Mouse (Mus musculus) kidney, postnatal 36 days (tissue): Measurements from ENCODE around the gene E130218I03Rik.
"Not testable (repeated sequence)": the region's sequence is repeated elsewhere in the genome, so short reads cannot be mapped to it uniquely, and the experiment has no call there.

Experiments used
- DNase-seq, 2 experiments: peaks; one replicate each; pipeline ENCODE4 v3.0.0; 2021 to 2022; ENCODE audit warnings: mixed read lengths in 2 of 2

E130218I03Rik gene

DNA sequence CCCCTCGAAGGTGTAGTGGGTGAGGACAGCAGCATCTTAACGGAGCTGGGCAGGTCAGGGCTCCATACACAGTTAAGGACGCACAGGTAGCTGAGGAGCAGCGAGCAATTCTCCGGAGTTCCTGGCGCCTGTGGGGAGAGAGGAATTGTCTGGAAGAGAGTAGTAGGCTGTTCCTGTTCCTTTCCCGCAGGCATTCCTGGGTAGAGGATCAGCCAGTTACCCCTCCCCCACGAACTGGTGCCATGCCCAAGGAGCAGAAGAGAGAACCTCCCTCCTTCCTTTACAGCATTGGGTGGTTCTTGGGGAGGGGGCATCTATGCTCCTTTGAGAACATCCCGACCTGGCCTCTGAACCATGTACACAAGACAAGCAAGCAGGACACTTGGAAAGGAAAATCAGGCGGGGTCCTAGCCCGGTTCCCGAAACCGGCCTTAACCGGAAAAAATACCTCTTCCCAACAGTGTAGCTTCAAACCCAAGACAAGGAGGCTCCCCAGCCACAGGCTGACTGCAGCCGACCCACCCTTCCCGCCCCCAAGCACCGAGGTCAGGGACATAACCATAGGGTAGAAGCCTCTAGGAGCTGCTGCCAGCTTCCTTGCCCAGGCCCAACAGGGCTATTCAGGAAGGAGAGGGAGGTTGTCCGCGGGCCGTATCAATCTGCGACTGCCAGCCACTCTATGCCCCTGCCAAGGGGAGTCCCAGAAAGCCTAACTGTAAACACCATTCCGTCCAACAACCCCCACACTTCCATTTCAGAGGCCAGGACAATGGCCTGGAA lies 8.9 kb downstream of the E130218I03Rik start:
- peak; percentile 42 to 59 for DNase-seq

DNA sequence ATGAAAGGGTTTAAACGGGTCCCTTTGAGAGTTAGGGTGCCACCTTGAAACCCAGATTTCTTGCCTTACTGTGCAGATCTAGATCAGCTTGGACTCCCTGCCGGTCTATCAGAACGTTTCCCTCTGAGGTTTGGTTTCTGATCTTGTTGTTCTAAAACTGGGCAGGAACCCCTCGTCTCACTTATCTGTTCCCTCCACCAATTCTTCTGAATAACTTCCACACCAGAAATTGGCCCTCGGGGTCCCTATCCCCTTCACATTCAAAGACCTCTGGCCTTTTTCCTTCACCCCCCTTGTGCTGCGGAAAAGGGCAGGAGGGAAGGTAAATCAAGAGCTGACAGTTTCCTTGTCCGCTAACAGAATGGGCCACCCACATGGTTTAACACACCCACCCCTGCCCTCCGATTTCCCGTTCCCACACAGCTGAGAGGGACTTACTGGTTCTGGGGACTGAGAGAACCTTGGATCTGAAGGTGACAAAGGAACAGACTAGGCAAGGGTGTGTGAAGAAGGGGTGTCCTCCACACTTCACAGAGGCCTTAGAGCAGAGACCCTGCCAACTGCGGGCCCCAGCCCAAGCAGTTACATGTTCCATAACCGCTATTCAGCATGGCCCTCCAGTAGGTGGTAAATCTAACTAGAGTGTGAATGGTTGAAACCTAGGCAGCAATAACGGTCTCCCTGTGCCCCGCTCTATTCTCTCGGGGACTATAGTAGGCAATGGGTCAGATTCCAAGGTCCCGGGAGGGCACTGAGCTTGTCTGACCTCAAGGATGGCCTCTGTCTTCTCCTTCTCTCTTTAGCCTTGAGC lies 9.7 kb downstream of the E130218I03Rik start:
- DNase-seq: peak; percentile 59 to 62

DNA sequence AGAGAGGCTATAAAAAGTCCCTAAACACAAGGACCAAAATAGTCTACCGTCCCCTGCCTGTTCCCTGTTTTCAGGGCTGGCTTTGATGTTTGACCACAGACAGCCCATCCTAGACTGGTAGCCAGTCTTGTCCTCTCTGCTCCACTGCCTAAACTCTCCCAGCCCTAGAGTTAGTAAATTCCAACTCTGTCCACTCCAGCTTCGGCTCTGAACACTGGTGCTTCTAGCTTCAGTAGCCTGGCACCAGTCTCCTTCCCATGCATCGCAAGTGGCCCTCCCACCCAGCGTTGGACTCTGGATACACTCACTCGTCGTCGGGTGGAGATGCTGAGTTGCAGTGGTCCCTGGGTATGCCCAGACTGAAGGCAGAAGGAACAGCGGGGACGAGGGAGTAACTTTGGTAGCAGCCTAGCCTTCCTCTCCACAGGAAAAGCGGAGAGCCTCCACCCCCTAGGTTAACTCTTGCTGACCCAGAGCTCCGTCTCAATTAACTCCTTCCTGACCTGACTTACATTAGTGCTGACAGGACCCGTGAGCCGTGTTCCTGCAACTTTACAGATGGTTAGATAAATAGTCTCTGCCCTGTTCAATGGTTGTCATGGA lies 10.4 kb downstream of the E130218I03Rik start, which contains the start of gene Grrp1:
Gene Grrp1, minus strand, starts transcription at position 385 of the 603 bp plus-strand sequence.
- peak; percentile 56 to 59 for DNase-seq

DNA sequence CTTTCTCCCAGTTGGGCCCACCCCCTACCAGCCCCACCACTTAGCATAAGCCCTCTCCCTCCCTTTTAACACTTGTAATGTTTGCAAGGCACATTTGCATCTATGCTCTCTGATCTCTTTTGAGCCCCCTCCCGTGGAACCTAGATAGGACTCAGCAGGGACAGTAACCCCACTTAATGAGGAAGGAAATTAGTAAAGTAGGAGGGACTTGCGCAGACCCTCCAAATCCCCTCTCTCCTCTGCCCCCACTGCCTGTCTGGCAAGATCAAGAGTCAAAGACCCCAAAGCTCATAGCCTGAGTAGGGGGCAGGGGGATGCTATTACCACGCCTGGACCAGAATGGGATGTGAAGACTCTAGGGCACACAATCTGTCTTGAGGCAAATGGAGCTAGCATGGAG lies 11.4 kb downstream of the E130218I03Rik start:
- no peak for DNase-seq

DNA sequence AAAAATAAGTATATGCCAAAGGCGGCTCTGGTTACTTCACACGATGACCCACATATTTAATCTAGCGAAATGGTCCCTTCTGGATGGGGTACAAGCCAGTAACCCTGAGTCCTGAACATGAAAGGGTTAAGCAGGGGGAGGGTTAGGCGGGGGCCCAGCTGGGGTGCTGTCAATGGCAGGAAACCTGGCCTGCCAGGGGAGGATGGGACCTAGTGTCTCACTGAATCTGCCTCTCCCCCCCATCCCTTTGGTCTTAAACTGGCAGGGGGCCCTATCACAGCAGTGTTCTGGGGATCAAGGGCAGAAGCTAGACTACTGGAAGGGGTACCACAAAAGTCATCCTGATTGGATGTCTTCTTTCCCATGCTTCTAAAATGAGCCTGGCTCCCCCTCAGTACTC lies 12.4 kb downstream of the E130218I03Rik start:
- peak; percentile 46 to 60 for DNase-seq

DNA sequence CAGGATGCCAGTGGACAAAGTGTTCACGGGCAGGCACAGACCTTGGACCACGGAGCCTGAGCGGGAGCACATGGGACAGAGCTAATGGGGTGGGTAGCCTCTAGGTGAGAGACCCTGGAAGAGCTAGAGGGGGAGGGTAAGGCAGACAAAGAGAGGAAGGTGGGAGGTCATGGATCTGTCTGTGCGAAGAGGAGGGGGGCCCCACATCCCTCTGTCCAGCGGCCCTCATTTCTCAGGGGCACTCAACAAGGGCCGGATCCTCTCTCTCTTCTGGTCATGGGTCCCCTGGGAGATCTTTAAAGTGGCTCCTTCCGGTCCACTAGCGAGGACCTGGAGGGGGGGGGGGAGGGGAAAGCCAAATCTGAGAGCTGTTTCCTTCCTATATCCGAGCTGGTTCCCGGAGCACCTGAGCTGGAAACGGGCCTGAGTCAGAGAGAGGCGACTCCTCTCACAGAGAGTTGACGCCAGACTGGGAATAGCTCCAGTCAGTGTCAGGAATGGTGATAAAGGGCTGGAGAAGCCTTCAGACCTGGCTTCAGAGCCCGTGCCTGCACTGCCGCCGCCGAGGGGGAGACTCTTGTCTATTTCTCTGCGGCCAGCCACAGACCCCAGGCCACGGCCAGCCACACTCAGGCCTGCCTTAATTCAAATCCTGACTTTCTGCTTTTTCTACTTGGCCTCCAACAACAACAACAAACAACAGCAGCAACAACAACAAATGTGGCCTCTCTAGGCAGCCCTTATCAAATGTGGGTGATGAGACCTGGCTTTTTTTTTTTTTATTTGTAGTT lies 13.1 kb downstream of the E130218I03Rik start:
- DNase-seq: peak; percentile 70 to 74

DNA sequence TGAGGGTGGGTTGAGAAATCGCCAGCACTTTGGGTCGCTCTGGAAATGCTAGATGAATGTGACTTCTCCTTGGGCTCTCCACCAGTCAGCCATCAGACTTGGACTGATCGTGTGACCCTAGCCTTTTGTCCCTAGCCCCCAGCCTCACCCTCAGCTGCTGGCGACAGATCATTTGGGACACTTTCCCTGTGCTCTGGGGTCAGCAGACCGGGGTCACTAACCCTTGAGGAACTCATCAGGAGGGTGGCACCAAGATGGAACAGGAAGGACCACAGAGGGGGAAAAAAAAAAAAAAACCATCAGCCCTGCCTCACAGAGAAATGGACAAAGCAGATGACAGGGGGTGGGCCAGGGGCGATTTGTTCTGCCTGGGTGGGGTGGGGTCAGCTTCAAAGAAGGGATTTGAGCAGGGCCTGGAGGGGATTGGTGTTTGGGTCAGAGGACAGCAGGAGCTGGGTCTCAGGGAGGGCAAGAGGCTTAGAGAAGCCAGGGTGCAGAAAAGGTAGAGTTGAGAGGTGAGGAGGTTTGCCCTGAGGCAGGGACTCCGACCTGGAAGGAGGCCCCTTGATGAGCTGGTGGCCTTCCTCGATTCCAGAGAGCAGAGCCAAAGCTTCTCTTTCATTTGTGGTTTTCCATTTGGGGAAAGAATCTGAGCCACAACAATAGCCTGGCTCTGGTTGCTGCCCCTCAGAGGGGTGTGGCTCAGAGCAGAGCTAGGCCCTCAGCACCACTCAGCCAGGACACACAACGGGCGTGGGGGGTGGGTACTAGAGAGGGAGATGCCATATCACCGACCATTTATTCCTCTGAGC lies 13.9 kb downstream of the E130218I03Rik start:
- peak in 1 of 2 experiments; percentile 33 for DNase-seq

DNA sequence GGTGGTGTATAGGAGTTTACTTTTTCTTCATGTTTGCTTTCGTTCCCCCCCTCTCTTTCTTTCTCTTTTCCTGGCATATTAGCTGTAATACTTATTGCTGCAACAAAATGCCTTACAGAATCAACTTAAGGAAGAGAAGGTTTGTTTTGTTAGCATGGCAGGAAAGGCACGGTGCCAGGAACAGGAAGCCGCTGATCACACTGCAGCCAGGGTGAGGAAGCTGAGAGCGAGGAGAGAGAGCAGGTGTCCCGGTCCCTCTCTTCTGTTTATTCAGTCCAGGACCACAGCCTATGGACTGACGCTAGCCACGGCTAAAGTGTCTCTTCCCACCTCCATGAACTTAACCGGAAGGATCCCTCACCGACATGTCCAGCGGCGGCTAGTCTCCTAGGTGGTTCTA lies 14.9 kb downstream of the E130218I03Rik start:
- DNase-seq: peak in 1 of 2 experiments; percentile 53

DNA sequence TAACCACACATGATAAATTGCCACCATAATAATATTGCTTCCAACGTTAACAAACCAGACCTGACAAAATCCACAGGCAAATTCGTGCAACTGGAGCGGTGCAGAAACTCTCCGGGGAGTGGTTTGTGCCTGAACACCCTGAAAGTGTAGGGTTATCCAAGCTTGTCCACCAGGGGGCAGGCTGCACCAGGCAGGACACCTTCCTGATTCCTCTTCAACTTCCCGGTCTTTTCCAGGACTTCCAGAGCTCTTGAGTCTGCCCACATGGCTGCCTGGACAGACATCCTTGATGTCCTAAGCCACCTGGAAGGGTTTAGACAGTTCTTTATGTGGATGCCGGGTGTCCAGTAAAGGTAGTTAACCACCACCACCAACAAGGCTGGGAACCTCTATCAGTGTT lies 19.7 kb downstream of the E130218I03Rik start:
- DNase-seq: peak; percentile 75 to 92

DNA sequence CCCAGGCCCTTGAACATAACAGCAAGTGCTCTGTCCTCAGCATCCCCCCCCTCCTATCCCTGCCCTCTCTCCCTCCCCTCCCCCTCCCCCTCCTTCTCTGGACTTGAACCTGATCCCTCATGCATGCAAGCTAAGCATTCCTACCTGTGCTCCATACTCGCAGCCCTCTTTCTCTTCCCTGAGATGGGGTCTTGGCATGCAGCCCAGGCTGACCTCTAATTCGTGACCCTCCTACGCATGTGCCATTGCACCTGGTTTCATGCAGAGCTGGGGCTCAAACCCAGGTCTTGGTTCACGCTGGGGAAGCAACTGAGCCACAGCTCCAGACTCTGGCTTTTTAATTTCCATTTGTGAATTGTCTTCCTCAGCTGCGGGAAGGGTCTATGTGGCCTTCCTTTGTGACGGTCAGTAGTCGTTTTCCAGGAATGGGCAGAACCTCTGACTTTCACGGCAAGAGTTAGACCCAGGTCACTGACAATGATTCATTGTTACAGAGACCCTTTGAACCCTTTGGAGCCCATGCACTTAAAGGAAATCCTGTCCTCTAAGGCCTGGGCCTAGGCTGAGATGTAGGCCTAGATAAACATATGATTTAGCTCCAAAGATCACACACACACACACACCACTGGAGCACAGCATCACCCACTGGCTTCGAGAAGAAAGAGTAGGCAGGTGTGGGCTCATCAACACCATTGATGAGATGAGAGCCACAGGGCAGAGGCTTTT lies 22.6 kb downstream of the E130218I03Rik start:
- peak in 1 of 2 experiments; percentile 51 for DNase-seq

DNA sequence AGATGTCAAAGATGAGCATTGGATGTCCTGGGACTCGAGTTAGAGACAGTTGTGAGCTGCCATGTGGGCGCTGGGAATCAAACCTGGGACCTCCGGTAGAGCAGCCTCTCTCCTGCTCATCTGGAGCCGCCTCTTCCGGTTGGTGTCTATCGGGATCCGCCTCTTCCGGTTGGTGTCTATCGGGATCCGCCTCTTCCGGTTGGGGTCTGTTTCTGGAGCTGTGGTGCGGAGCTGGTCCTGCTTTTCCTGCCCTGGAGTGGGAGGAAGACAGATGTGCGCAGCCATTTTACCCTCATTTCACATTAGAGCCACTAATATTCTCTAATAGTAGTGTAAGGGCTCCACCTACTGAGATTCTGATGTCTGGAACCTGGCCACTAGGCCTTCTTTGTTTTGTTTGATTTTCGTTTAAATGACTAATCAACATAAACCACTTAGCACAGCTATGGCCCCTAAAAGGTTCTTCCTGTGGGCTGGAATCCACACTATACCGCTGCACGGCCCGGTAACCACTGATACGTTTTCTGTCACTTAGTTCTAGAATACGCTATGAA lies 24.7 kb downstream of the E130218I03Rik start:
- DNase-seq: no peak

DNA sequence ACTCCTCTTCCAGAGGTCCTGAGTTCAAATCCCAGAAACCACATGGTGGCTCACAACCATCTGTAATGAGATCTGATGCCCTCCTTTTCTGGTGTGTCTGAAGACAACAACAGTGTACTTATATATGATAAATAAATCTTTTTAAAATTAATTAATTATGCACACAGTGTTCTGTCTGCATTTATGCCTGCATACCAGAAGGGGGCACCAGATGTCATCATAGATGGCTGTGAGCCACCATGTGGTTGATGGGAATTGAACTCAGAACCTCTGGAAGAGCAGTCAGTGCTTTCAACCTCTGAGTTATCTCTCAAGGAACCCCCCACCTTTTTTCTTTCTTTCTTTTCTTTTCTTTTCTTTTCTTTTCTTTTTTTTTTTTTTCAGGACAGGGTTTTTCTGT lies 26.2 kb downstream of the E130218I03Rik start:
- DNase-seq: not testable (repeated sequence)

DNA sequence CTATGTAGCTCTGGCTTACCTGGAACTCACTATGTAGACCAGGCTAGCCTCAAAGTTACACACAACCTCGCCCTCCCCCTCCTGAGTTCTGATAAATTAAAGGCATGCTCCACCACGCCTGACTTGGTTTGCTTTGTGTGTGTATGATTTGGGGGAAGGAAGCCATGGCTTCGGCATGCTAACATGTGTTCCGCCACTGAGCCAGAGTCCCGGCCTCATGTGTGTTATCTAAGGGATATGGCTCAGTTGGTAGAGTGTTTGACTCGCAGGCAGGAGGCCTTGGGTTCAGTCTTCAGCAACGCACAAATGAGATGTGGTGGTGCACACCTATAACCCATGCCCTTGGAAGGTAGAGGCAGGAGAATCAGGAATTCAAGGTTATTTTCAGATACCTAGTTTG lies 28.5 kb downstream of the E130218I03Rik start:
- no peak for DNase-seq

DNA sequence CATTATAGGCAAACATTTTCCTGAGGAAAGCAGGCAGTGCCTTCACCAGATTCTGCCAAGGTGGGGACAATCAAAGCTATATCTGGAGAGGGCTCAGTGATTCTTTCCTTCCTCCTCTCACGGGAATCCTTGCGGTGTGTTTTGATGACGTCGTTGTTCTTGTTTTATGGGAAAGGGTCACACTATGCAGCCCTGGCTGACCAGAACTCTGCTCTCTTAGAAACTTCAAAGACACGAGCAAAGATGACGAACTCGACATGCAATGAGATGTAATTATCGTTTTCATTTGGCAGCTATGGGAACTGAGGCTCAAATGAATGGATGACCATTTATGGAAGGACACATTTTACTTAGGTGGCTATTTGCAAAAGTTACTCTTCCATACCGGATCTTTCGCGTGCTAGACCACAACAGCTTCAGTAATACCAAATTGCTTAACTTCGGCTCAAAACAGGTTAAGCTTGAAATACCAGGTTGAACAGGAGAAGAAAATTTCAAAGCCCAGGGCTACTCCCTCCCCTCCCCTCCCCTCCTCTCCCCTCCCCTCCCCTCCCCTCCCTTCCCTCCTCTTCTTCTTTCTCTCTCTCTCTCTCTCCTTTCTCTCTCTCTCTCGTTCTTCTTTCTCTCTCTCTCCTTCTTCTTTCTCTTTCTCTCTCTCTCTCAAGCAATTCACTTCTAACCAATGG lies 29.4 kb downstream of the E130218I03Rik start:
- DNase-seq: no peak

DNA sequence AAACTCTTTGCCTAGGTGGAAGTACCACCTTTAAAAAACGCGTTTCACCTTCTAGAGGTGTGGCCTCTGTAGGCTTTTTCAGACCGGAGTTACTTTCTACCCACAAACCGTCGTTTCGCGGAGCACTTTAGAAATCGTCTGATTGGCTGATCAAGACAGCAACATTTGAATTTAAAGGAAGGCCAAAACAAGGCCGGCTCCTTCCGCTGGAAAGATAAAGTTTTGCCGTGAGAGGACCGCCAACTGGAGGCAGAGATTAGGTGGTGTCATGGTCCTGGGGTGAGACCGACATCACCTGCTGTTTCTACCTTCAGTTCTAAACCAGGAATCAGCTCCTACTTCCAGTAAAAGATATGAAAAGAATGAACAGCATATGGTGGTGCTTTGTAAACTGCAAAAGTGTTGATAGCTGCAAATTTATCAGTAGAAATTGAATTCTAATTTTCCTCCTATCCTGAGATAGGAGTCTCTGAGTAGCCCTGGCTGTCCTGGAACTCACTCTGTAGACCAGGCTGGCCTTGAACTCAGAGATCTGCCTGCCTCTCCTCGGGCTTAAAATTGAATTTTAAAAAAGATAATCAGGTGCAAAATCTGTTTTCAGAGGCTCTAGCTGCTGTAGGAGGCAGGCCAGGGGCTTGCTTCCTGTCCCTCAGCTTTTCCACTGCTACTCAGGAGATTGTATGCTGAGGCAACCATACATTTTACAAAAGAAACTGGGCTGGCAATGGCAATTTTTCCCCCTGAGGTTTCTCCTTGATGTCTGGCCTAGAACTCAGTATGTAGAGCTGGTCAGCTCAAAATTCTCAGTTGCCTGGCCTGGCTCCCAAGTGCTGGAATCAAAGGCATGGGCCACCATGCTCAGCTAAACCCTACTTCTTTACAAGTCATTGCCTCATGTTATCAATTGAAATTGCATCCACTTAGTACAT lies 30.2 kb downstream of the E130218I03Rik start:
- DNase-seq: no peak

DNA sequence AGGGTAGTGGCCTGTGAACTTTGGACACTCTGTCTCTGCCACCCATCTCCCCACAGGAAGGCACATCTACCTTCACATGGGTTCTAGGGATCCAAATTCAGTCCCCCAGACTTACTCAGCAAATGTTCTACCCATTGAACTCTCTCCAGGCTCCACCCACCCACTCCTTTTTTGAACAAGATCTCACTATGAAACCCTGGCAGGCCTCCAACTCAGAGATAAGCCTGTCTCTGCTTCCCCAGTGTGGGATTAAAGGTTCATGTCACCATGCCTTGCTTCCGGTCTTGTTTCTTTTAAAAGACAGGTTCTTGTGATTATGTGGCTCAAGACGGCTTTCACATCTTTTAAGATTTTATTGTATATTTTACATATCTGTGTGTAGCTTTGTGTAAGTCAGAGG lies 41.5 kb downstream of the E130218I03Rik start:
- DNase-seq: no peak

DNA sequence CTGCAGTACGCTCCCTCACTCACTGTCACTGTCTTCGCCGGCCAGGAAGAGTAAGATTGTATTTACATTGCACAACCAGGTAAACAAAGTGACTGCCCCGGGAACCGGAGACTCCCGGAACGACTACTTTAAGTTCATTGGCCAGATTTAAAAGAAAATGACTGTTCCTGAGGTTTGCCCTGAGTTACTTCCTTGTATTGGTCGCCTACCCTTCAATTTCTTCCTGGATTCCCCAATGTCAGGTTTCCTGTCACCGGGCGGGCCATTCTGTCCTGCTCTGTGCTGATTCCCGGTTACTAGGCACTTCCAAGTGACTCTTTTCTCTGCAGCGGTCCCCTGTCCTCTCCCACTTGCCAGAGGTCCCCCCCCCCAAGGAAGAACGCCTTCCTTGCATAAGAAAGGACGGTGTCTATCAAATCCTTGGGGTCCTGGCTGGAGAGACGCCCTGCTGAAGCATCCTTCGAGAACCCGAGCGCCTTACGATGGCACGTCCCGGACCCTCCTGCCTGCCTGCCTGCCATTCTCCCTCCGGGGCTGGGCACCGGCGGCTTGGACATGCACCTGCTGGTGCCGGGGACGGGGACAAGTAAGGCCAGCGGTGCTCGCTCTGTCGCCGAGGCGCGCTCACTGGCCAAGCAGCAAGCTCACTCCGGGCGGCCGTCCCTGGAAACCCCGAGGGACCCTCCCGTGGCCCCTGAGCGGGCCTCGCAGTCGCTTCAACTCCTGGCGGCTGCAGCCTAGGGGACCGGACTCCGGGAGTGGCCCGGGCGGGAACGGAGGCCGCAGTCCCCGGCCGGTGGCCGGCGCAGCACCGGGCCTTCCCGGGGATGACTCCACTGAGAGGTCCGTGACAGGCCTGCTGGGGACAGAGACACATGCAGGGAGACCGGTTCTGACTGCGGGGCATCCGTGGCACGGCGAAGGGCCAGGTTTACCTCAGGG lies 43.0 kb downstream of the E130218I03Rik start:
- peak in 1 of 2 experiments; percentile 19 for DNase-seq

DNA sequence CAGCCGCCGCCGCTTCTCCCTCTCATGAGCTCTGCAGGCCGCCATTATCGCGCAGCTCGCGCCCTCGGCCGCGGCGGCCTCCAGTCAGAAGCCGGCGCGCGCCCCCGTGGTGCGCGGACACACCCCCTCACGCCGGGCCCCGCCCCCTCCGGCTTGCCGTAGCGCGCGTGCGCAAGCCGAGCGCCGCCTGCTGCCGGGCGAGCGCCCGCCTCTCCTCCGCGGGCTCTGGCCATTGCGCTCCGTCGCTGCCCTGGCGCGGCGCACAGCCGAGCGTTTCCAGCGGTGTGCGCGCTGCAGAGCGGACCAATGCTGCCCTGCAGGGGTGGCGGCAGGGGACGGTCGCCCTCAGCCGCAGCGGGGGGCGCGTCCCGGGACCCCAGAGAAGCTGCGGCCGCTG lies 43.7 kb downstream of the E130218I03Rik start:
- peak; percentile 94 to 97 for DNase-seq
